Mouse (Mus musculus): Measurements from ENCODE around the gene Mex3d.

Mex3d gene

DNA sequence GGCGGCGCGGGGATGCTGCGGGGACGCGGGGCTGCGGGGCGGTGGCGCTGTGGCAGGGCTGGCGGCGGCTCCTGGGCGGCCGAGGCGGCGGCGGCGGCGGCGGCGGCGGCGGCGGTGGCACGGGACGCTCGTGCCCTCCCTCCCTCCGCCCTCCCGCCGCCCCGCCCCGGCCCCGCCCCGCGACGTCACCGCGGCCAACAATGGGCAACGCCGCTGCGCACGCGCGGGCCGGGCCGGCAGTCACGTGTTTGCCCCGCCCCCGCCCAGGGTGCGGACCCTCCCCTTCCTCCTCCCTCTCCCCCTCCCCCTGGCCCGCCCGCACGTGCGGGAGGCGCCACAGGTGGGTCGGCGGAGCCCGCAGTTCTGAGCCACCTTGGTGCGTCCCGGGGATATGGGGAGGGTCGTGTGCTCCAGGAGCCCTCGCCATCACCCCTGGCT is at the start of gene Mex3d:
Gene Mex3d (minus strand): TSS at position 138 of the 438 bp plus-strand sequence.
- peak; percentile 92 for DNase-seq (ENCODE audit: extremely low spot score)

DNA sequence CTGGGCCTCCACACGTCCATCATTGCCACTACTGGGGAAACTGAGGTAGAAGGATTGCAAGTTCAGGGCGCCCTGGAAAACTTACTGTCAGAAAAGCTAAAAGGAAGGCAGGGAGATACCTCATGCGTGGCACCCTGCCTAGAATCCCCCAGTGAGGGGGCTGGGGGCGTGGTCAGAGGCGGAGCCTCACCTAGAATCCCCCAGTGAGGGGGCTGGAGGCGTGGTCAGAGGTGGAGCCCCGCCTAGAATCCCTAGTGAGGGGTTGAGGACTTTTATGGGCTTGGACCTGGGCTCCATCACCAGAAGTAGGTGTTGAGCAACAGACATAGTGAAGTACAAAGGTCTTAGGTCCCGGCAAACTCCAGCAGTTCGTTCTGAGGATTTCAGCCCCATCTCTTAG is 48.8 kb upstream of the Mex3d start:
- DNase-seq (ENCODE audit: extremely low spot score): peak; percentile 32

DNA sequence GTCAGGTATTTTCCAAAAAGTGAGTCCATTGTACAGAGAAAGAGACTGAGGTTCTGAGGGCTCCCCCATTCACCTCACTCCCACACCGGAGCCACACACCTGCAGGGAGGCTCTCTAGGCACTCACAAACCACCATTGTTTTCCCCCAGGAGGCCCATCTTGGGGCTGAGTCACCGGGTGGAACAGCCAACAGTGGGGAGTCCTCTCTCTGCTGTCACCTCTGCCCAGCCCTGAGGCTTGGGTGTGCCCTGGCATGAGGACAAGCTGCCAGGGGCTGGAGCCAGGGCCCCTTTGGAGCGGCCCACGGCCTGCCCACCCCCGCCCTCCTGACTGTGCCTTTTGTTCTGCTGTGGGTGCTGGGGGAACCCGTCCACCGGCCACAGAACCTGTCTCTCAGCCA is 48.3 kb upstream of the Mex3d start:
- no peak for DNase-seq (ENCODE audit: extremely low spot score)

DNA sequence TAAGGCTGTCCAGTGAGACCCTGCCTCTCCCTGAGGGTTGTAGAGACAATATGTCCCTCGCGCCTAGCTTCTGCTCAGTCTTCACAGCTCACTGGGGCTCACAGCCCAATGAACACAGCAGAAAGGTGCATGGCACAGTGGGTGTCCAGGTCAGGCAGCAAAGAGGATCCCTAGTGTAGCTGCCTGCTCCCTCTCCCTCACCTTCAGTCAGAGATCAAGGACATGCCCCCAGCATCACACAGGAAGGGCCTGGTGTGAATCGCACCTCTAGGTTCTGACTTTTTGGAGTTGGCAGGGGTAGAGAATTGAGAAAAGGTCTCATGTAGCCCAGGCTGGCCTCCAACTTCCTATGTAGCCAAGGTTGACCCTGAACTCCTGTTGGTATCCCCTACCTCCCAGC is 47.4 kb upstream of the Mex3d start:
- DNase-seq (ENCODE audit: extremely low spot score): no peak

DNA sequence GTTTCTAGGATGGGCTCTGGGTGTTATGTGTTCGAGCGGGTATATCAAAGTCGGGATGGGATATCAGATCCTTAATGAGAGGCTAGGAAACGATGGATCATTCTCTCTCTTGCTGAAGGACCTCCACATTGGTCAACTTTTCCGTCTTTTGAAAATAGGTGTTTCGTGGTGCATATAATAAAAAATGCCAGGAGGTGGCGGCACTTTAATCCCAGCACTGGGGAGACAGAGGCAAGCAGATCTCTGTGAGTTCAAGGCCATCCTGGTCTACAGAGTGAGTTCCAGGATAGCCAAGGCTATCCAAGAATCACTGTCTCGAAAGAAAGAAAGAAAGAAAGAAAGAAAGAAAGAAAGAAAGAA is 46.8 kb upstream of the Mex3d start:
- DNase-seq (ENCODE audit: extremely low spot score): no peak

DNA sequence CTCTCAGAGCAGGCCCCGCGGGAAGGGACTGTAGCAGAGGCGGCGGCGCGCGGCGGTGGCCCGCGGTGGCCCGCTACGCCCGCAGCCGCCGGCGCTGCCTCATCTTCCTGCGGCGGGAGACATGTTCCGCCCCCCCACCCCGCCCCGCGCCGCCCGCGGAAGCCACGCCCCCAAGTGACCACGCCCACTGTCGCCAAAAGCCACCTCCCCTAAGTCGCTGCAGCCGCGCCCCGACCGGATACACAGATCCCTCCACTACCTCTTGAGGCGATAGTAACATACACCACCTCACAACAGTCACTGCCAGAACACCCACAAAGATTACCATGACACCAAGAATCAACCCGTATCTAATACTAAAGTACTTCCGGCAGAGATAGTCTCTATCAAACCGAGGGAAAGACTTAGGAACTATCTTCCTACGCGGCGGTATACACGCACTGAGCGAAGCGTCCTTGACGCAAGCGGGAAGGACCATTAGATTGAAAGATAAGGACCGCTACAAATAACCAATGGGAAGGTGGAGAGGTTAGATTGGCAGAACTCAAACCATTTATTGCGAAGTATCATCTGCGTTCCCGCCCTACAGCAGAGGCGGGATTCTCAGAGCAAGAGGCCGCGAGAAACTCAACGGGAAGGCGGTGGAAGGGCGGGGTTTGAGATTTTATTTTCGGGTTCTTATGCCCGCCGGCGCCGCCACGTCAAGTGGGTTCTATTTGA is 46.2 kb upstream of the Mex3d start, which contains the start of gene Tcf3:
Gene Tcf3 (minus strand): TSS at position 135 of the 720 bp plus-strand sequence.
- peak; percentile 97 for DNase-seq (ENCODE audit: extremely low spot score)

DNA sequence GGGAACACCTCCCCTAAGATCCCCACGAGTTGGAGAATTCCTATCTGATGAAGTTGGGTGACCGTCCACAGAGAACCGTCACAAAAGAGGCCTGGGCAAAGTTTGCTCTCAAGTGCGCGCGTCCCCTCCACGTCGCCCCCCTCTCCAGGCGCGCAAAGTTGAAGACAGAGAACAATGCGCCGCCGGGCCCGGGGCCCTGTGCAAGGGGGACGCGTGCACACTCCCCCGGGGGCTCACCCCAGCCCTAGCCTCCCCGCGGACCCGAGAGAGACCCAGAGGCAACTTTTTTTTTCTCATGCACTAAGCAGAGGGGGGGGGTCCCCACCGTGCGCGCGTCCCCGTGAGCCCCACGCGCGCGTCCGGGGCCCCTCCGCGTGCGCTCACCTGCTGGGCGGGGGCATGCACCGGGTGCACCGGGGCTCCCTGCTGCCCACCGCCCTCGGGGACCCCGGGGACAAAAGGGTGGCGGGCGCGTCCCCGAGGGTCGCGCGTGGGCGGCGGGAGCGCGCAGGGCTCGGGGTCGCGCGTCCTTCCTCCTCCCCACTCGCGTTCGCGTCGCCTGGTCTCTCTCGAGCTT is 45.6 kb upstream of the Mex3d start:
- DNase-seq (ENCODE audit: extremely low spot score): peak; percentile 72

DNA sequence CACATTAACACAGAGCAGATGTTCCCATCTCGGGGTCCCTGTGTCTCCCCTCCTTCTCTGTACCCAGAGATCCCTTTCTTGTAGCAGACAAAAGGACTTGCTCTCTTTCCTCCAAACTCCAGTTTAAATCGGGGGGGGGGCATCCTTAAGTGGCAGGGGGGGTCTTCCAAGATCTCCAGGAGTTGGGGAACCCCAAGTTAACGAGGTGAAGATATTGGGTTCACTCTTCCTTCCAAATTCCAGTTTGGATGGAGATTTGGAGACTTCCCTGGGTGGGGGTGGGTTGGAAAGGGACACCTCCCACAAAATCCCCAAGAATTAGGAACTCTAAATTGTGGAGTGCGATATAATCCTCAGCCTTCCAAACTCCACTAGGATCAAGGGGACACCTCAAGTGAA is 44.9 kb upstream of the Mex3d start:
- no peak for DNase-seq (ENCODE audit: extremely low spot score)

DNA sequence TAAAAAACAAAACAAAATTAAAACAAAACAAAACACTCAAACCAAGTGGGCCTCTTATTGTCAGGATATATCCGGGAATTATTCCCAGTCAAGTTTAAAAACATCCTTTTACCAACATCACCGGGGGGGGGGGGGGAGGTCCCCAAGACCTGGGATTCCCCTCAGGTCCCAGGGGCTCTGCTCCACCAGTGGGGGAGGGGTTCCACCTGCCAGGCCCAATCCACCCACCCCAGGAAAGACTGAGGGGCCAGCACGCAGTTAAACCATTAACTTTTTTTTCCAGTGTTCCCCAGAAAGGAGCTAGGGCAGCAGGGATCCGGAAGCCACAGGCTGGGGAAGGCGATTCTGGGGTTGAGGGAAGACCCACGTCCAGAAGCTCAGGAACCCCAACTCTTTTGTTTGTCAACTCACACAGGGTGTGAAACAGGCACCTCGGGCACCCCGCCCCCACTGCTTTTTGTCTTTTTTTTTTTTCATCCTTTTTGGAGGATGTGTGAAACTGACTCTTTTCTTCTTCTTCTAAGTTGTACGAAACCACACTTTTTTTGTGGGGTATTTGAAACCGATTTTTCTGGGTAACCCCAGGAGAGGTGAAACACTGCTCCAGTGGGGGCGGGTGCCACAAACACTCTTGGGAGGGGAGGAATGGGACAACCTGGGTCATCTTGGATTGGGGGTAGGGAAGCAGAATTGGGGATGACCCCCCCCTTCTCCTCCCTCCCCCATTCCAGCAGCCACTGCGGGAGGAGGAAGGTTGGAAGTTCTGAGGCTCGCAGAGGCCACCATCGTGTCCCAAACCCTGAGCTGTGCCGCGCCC is 44.3 kb upstream of the Mex3d start:
- no peak for DNase-seq (ENCODE audit: extremely low spot score)

DNA sequence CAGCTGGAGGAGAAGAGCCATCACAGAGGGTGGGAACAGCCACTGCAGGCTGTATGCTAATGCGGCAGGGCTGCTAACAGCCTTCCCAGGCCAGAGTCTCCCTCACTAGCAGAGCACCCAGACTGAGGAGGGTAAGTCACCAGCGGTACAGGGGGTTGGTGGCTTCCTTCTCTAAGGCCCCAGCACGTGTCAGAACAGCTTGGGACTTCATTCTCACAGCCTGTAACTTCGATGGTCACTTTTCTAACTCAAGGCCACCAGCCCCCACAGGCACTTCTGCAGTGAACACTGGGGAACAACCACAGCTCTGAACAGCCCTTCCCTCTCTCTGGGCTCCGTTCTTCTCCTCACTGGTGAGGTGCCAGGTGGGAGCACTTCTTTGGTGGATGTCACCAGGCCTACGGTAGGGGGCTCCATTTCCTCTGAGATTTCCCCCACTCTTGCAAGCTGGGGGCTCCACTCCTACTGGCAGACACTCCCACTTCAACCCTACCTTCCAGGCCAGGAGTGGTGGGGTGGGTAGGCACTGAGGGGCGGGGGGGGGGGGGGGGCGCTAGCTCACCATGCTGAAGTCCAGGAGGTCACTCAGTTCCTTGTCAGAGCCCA is 43.0 kb upstream of the Mex3d start:
- no peak for DNase-seq (ENCODE audit: extremely low spot score)

DNA sequence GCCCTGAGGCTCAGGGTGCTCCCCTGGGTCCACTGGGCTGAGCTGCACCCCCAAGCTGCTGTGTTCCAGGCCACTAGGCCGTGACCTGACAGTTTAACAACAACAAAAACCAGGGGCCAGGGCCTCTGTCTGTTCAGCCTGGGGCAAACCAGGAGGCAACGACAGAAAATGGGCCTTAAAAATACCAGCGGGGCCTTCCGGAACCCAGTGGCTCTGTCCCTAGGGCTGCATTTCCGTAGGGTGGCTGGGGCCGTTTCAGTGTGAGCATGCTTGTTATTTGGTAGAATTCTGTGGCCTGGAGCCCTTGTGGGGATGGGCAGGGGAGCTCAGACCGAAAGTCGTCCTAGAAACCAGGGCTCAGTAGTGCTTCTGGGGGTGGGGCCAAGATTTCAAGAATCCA is 42.3 kb upstream of the Mex3d start:
- no peak for DNase-seq (ENCODE audit: extremely low spot score)

DNA sequence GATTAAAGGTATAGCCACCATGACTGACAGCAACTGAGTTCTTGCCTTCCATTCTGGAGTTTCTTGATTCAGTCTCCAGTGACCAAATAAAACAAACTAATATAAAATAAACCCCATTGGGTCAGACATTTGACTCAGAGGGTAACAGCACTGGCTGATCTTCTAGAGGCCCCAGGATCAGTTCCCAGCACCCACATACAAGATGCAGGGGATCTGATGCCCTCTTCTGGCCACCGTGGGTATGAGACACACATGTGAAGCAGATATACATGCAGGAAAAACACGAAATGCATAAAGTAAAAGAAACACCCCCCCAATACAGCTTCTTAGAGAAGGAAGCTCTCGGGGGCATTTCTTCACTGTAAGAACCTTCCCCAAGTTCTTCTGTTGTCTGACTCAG is 37.6 kb upstream of the Mex3d start:
- no peak for DNase-seq (ENCODE audit: extremely low spot score)

DNA sequence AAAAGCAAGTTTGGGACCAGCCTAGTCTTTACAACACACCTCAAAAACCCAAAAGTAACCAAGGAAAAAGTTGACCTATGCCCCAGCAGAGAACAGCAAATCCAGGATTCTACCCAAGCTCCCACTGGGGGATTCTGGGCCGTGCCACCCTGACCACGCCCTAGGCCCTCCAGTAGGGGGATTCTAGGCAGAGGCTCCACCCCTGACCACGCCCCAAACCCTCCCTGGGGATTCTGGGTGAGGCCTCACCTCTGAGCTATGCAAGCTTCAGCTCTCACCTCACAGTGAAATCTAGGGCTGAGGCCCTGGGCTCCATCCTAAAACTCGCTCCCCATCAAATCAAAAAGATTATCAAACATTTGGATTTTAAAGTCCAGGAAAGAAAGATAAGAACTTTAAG is 36.1 kb upstream of the Mex3d start:
- no peak for DNase-seq (ENCODE audit: extremely low spot score)

DNA sequence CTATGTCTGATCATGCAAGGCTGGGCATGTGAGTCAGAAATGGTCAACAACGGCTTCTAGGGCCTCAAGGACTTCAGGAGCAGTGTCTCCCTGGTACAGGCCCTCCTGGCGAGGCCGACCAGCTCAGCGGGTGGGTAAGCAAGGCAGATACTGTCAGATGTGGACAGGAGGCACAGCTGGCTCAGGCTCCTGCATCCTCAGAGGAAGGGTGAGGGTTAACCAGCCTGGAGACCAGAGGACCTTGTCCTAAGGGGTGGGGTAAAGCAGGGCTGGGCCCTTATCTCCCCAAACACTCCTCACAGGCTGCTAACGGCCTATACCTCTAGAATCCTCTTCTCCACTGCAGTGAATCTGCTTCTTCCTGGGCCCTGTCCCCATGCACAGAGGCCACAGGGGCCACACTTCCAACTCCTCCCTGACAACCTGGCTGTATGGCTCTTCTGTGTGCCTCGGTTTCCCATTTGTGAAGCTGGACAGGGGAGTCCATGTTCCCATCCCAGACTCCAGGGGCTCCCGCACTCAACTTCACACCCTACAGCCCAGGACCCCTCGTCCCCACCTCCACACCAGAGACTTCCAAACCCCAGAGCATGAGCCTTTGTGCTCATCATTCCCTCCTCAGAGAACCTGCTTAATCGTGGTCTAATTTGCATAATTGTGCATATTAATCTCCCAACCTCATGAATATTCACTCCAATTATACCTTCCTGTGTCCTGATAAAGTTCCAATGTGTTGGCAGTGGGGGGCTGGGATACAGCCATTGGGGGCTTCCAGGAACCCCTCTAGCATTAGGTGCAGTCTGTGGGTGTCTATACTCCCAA is 34.4 kb upstream of the Mex3d start:
- DNase-seq (ENCODE audit: extremely low spot score): no peak

DNA sequence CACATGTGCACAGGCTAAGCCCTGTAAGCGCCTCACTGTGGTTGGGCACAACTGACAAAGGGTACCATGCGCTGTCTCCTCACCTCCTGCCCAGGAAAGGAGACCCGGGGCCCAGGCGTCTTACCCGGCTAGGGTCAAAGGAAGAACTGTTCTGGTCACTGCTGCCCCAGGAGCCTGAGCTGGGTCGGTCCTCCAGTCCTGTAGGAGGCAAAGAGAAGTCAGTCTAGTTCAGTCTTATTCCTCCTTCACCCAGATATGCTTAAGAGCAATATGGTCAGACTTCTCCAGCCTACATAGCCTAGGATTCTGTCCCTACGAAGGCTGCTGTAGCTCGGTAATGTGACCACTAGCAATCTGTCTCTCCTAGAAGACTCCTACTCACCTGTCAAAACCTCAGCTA is 33.7 kb upstream of the Mex3d start:
- DNase-seq (ENCODE audit: extremely low spot score): no peak

DNA sequence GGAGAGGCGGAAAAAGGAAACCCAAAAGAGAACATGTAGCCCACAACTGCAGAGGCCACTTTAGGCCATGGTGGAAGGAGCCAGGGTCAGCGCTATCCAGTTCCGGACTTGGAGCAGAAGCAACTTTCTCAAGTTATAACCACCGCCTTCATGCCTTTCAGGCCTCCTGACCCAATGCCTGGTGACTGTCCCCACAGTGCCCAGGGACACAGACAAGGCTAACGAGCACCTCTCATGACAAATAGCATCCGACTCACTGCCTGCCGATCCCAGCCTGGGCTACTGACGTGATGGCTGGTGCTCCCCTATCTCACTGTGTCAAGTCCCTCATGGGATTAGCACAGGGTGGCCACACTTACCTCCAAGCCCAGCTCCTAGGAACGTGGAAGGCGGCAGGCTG is 33.3 kb upstream of the Mex3d start:
- DNase-seq (ENCODE audit: extremely low spot score): no peak

DNA sequence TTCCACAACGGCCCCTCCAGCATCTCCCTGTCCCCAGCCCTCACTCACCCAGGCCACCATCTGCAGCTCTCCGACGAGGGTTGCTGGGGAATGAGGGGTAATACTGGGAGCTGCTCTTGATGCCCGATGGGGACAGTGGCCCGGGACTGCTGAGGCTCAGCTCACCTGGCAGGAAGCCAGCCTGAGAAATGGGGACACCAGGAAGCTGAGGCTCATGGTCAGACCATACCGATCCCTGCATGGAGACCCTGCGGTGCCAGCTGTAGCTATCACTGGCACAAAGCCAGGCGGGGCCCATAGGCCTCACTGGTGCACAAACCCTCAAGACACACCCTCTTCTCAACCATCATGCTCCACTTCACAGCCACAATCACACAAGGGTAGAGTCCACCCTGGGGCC is 32.0 kb upstream of the Mex3d start:
- no peak for DNase-seq (ENCODE audit: extremely low spot score)

DNA sequence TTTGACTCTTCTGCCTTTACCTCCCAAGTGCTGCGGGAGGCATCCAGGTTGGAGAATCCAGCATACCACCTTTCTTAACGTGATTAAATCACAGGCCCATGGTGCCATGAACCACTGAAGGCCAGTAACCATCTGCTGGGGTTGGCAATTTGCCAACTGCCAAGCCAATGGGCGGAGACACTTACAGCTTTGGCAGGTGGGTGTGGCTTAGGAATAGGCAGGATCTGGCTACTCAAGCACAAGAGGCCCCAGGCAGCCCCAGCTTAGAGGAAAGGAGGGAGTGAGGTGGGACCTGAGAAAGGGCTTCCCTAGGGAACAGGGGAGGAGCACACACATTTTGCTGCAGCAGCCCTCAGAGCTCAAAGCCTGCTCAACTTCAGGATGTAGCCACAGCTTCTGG is 30.9 kb upstream of the Mex3d start:
- no peak for DNase-seq (ENCODE audit: extremely low spot score)

DNA sequence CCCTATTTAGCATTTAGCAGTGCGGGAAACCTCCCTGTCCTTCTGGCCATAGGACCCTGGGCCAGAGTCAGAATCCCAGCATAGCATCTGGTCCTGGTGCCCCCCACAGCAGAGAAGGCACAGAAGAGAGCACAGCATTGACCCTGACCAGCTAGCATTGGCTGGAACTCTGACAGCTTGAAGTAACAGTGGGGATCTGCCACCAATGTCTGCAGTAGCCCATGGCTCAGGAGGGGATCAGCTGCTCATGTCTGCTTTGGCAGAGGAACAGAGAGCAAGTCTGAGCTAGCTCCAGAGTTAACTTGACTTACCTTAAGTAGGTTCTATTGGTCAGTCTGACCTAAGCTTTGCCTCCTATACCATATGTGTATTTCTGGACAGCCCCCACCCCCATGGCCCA is 30.4 kb upstream of the Mex3d start:
- no peak for DNase-seq (ENCODE audit: extremely low spot score)

DNA sequence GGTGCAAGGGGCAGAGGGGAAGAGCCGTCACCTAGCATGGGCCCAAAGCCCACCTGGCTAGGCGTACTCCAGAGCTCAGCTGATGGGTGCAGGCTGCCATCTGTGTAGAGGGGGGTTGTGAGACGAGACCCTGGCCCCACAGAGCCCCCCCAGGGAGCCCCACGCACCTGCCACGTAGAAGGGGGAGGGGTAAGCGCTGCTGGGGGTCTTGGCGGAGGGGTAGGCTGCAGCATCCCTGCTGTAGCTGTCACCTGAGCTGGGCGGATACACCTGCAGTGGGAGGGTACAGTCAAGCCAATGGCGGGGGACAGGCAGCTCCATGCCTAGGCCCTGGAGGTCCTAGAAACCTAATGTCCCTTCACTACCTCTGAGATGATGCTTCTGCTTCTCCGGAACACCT is 29.9 kb upstream of the Mex3d start:
- no peak for DNase-seq (ENCODE audit: extremely low spot score)

DNA sequence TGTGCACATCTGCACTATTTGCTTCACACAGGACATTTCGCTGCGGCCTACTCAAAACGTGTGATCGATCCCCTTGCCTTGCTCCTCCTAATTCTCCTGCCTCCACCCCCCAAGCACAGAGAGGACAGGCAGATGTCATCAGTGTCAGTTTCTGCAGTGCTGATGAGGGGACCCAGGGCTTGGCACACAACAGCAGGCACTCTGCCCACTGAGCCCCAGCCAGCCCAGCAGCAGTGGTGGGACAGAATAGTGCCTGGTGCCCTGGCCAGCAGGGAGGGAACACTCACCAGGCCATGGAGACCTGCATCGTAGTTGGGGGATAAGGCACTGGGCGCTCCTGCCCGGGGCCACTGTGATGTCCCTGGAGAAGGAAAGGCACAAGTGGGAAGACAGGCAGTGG is 28.1 kb upstream of the Mex3d start:
- no peak for DNase-seq (ENCODE audit: extremely low spot score)

Data from embryo, embryonic 9.5 days (tissue).